Mouse (Mus musculus): ENCODE data around the gene Magi1. TPM values are rescaled to one million over a fixed set of nuclear protein-coding genes. Genes with fewer than 3 reads are reported as not detected.

Magi1 gene
- total and polyA plus RNA-seq, 3 experiments = not detected

DNA sequence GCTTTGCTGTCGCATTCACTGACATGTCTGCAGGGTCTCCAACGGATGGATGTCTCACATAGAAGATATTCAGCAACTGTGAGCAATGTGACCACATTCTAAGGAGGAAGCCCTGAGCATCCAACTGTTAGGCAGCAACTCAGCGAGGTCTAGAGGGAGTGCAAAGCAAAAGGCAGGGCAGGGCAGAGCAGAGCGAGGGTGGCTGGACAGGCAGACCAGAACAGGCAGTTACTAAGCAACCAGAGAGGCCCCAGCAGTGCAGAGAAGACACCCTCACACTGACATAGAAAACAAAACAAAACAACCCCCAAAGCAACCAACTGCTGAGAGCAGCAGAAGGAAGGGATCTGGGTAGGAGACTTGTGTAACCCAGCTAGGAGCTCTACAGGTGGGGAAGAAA lies 512.6 kb downstream of the Magi1 start:
- in situ Hi-C loops (cut with MboI; ENCODE audit: low pct_ligation_motif_present, low pct_unique_long_range_greater_than_20kb, low sequenced_read_pairs) (no loop called here), dilution Hi-C loops (cut with MboI; ENCODE audit: extremely low pct_ligation_motif_present, extremely low pct_unique_long_range_greater_than_20kb, low sequenced_read_pairs) (no loop called here)
- Histone ChIP-seq H3K9me3 (replicated peaks; ENCODE audit: low read length) (peaks cover 53% of the 10 kb centered on the region), H3K27ac (ENCODE audit: insufficient read depth, low read depth) (no peak overlapping the region), H3K36me3 (replicated peaks in 1 of 2; ENCODE audit: control insufficient read depth in 1 of 2, insufficient read depth in 1 of 2, low read length in 1 of 2) (no peaks in the 10 kb centered on the region), H3K79me2 (replicated peaks; ENCODE audit: control insufficient read depth, extremely low read depth, insufficient read depth, poor library complexity, severe bottlenecking) (no peaks in the 10 kb centered on the region), H3K4me3 (replicated peaks in 1 of 3; ENCODE audit: low read depth in 2 of 3, low read length in 2 of 3, poor library complexity in 1 of 3) (no peak overlapping the region), H3K9ac (ENCODE audit: insufficient read depth, low read depth) (no peak overlapping the region), H3K4me2 (ENCODE audit: insufficient read depth, low read depth, poor library complexity, severe bottlenecking) (no peak overlapping the region), H3K27me3 (replicated peaks) (no peaks in the 10 kb centered on the region), H3K4me1 (ENCODE audit: control insufficient read depth in 1 of 2, insufficient read depth in 2 of 2) (no peaks in the 10 kb centered on the region)
- no peak for DNase-seq (ENCODE audit: extremely low read depth)
- no peak for TF ChIP-seq MEF2A (IDR thresholded peaks at IDR 0.05; ENCODE audit: borderline replicate concordance, low read depth, low read length)

DNA sequence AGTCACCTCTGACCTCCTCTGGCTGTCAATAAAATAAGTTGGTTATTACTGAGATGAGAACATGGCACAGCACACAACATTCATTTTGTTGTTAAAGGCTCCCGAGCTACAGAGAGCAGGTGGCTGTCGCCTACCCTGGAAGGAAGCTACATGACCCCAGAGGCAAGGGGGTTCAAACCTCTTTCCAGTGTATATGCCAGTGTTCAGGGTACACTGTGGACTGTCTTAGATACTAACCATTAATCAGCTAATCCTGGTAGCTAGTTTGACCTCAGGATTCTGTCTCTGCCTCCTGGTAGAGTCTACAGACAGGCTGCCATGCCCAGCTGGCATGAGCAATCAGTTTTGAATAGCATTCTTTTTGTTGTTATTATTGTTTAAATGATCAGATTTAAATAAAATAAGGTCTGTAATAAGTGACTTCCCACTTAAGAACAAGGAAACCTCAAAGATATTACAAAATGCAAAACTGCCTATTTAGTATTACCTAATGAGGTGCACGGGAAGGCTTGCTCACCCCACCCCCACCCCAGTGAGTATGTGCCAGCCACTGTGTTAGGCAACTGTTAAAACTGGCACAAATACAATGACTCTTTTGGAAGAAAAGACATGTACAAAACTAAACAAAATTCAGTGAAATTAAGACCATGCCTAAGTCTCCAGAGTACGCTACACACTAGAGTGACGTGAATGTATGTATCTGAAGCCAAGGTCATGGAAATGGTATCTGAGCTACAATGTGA lies 513.3 kb downstream of the Magi1 start:
- dilution Hi-C loops (cut with MboI; ENCODE audit: extremely low pct_ligation_motif_present, extremely low pct_unique_long_range_greater_than_20kb, low sequenced_read_pairs) (no loop called here), in situ Hi-C loops (cut with MboI; ENCODE audit: low pct_ligation_motif_present, low pct_unique_long_range_greater_than_20kb, low sequenced_read_pairs) (no loop called here)
- Histone ChIP-seq H3K4me2 (ENCODE audit: insufficient read depth, low read depth, poor library complexity, severe bottlenecking) (no peak overlapping the region), H3K4me1 (ENCODE audit: control insufficient read depth in 1 of 2, insufficient read depth in 2 of 2) (no peaks in the 10 kb centered on the region), H3K27me3 (replicated peaks) (no peaks in the 10 kb centered on the region), H3K36me3 (replicated peaks in 1 of 2; ENCODE audit: control insufficient read depth in 1 of 2, insufficient read depth in 1 of 2, low read length in 1 of 2) (no peaks in the 10 kb centered on the region), H3K9ac (ENCODE audit: insufficient read depth, low read depth) (no peak overlapping the region), H3K9me3 (replicated peaks; ENCODE audit: low read length) (peaks cover 53% of the 10 kb centered on the region), H3K4me3 (replicated peaks in 1 of 3; ENCODE audit: low read depth in 2 of 3, low read length in 2 of 3, poor library complexity in 1 of 3) (no peak overlapping the region), H3K79me2 (replicated peaks; ENCODE audit: control insufficient read depth, extremely low read depth, insufficient read depth, poor library complexity, severe bottlenecking) (no peaks in the 10 kb centered on the region), H3K27ac (ENCODE audit: insufficient read depth, low read depth) (no peak overlapping the region)
- TF ChIP-seq BHLHE40 (IDR thresholded peaks at IDR 0.05; ENCODE audit: low read depth, low read length) (no peak), RAD21 (IDR thresholded peaks at IDR 0.05; ENCODE audit: low read depth, low read length) (no peak), NELFE (IDR thresholded peaks at IDR 0.05; ENCODE audit: low read depth, low read length) (no peak), ZMIZ1 (IDR thresholded peaks at IDR 0.05; ENCODE audit: low read depth, low read length) (no peak), ELF1 (IDR thresholded peaks at IDR 0.05; ENCODE audit: low read depth, low read length) (no peak), SIN3A (IDR thresholded peaks at IDR 0.05; ENCODE audit: low read length) (no peak), GABPA (IDR thresholded peaks at IDR 0.05; ENCODE audit: insufficient replicate concordance, low read depth, low read length) (no peak), PAX5 (IDR thresholded peaks at IDR 0.05; ENCODE audit: low read length) (no peak), ETS1 (conservative IDR thresholded peaks at IDR 0.05; ENCODE audit: low read depth, low read length) (no peak), TCF12 (IDR thresholded peaks at IDR 0.05; ENCODE audit: low read depth, low read length) (no peak), E2F4 (IDR thresholded peaks at IDR 0.05; ENCODE audit: insufficient replicate concordance, low read depth, low read length) (no peak), RCOR1 (conservative IDR thresholded peaks at IDR 0.05; ENCODE audit: low read depth, low read length) (no peak), POLR2A (IDR thresholded peaks at IDR 0.05; ENCODE audit: low read depth, low read length) (no peak), JUND (conservative IDR thresholded peaks at IDR 0.05; ENCODE audit: low read depth, low read length) (no peak), EP300 (IDR thresholded peaks at IDR 0.05; ENCODE audit: low read length) (no peak)
- DNase-seq (ENCODE audit: extremely low read depth) = no peak

Measured in CH12.LX (cell line).